Mouse (Mus musculus): ENCODE measurements around the gene Gm27029.
"Not testable (repeated sequence)": the region's sequence is repeated elsewhere in the genome, so short reads cannot be mapped to it uniquely, and the experiment has no call there.

The Gm27029 gene

DNA sequence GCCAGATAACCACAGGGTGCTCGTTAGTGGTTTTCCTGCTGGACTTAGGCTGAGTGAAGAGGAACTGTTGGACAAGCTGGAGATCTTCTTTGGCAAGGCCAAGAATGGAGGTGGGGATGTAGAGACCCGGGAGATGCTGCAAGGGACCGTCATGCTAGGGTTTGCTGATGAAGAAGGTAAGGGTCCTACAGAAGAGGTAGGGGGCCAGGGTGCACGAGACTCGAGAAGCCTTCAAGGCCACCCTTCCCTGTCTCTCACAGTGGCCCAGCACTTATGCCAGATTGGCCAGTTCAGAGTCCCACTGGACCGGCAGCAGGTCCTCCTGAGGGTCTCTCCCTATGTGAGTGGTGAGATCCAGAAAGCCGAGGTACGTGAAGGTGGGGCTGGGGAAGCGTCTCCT is 33.0 kb upstream of the Gm27029 start:
- DNase-seq (ENCODE audit: low read depth in 1 of 2, low spot score in 2 of 2): no peak

DNA sequence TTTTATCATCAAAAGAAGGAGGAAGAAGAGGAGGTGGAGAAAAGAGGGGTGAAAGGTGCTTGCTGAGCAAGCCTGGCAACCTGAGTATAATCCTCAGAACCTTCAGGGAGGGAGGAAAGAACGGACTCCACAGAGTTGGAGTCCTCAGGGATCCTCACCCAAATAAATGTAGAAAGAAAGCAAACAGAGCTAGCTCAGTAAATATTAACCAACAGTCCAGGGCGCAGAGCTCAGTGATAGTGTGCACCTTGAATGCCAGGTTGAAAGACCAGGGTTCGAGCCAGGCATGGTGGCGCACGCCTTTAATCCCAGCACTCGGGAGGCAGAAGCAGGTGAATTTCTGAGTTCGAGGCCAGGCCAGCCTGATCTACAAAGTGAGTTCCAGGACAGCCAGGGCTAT is 31.0 kb upstream of the Gm27029 start:
- no peak for DNase-seq (ENCODE audit: low read depth in 1 of 2, low spot score in 2 of 2)

DNA sequence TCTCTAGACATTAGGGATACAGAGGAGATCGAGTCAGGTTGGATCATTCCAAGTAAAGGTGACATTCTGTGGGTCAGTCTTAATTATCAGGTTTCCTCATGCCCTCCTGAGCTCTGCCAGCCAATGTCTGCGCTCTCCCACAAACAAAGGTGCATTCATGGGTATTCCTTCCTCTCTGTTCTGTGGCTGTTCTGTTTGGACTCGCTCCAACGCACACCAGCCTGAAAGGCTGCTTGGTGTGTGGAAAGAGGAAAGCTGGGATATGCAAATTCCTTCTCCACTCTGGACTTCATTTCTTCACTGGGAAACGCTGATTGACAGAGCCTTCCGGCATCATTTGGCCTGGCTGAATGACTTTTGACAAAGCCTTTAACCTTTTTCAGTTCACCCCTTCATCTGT is 30.1 kb upstream of the Gm27029 start:
- no peak for DNase-seq (ENCODE audit: low read depth in 1 of 2, low spot score in 2 of 2)

DNA sequence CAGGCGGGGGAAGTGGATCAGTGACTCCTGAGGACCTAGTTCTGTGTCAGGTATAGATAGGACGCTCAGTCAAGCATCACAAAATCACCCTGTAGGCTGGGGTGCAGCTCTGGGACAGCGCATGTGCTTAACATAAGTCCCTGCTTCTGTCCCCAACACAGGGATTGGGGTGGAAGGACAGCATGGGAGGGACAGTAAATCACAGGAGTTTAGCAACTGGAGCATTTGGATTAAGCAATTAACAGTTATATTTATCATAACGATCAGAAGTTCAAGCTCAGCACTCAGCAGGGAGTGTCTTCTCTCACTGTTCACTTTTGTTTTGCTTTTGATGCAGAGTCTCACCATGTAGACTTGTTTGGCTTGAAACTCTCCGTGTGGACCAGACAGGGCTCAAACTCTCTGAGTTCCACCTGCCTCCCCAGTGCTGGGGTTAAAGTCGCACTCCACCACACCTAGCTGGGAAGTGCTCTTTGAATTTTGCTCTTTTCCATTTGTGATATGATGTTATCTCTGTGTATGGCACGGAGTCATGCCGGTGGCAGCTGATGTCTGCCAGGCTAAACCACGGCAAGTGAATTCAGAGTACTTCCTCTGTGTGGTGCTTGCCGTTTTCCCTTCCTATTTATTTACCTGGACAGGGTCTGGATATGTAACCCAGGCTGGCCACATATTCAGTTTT is 27.6 kb upstream of the Gm27029 start:
- no peak for DNase-seq (ENCODE audit: low read depth in 1 of 2, low spot score in 2 of 2)

DNA sequence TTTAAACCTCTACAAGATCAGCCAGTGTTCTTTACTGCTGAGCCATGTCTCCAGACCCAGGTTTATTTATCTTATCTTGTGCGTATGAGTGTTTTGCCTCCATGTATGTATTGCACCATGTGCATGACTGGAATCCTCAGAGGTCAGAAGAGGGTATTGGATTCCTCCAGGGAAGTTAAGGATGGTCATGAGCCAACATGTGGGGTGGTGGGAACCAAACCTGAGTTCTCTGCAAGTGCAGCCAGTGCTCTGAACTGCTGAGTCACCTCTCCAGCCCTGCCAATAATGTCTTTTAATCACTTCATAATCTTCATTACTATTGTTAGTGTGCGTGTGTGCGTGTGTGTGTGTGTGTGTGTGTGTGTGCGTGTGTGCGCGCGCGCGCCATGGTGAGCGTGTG is 26.9 kb upstream of the Gm27029 start:
- no peak for DNase-seq (ENCODE audit: low read depth in 1 of 2, low spot score in 2 of 2)

DNA sequence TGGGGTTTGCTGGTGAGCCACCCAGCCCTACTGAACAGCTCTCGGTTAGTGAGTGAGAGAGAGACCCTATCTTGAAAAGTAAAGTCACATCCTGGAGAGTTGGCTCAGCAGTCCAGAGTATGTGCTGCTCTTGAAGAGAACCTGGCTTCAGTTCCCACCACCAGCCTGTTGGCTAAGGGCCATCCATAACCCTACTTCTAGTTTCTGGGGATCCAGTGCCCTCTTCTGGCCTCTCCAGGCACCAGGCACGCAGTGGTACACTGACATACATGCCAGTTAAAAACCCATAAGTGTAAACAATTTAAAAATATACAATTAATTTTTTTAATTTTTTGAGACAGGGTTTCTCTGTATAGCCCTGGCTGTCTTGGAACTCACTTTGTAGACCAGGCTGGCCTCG is 25.8 kb upstream of the Gm27029 start:
- no peak for DNase-seq (ENCODE audit: low read depth in 1 of 2, low spot score in 2 of 2)

DNA sequence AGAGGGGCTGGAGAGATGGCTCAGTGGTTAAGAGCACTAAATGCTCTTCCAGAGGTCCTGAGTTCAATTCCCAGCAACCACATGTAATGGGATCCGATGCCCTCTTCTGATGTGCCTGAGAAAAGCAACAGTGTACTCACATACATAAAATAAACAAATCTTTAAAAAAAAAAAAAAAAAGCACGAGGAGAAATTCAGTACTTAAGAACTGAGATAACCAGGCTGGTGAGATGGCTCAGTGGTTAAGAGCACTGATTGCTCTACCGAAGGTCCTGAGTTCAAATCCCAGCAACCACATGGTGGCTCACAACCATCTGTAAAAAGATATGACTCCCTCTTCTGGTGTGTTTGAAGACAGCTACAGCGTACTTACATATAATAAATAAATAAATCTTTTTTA is 25.0 kb upstream of the Gm27029 start:
- not testable (repeated sequence) for DNase-seq (ENCODE audit: low read depth in 1 of 2, low spot score in 2 of 2)

DNA sequence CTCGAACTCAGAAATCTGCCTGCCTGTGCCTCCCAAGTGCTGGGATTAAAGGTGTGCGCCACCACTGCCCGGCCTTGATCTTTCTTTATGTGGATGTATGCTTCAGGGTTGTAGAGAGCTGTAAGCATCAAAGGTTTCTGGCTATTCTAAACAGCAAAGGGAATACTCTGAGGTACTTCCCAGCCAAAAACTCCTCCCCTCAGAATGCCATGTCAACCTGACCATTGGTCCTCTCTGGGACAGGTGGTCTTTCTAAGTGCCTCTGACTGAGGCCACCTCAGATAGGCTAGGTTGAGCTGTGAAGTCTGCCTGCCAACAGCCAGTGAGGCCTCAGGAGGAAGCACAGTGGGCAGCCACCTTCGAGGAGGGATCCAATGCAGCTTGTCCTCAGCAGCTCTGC is 24.3 kb upstream of the Gm27029 start:
- DNase-seq (ENCODE audit: low read depth in 1 of 2, low spot score in 2 of 2): no peak

DNA sequence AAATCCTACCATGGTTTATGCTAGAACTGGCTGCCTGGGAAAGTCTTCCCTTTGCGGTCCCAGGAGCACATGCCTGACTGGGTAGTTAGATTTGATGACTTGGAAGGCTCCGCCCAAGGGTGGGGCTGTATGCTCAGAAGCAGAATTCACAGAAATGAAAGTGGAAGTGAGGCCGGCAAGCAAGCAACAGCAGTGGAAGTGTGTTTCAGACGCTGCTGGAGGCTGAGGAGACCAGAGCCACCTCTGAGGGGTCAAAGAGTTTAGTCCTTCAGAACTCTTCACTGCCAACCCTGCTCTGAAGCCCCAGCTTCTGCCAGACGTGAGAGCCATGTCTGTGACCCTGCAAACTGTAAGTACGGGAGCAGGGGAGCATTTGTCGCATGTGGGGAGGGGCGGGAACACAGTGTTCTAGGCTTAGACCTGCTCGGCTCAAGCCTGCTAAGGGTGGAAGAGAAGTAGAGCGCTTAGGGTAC is 23.7 kb upstream of the Gm27029 start, which contains the start of gene Ifi35:
Ifi35 (plus strand) TSS at position 134 of the 473 bp plus-strand sequence.
- peak in 1 of 2 experiments; percentile 65 for DNase-seq (ENCODE audit: low read depth in 1 of 2, low spot score in 2 of 2)

DNA sequence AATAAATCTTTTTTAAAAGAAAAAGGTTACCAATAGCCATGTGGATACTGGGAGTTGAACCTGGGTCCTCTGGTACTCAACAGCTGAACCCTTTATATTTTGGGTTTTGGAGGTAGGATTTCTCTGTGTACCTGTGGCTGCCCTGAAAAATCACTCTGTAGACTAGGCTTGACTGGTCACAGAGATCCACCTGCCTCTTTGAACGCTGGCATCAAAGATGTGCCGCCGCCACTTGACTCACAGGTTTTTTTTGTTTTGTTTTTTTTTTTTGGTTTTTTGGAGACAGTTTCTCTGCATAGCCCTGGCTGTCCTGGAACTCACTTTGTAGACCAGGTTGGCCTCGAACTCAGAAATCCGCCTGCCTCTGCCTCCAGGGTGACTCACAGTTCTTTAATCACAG is 23.2 kb upstream of the Gm27029 start:
- no peak for DNase-seq (ENCODE audit: low read depth in 1 of 2, low spot score in 2 of 2)

DNA sequence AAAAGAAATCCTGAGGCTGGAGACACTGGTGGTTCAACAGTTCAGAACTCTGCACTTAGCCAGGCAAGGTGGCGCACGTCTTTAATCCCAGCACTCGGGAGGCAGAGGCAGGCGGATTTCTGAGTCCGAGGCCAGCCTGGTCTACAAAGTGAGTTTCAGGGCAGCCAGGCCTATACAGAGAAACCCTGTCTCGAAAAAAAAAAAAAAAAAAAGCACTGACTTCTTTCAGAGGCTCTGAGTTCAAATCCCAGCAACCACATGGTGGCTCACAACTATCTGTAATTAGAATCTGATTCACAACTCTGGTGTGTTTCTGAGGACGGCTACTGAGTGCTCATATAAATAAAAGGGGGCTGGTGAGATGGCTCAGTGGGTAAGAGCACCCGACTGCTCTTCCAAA is 22.3 kb upstream of the Gm27029 start:
- not testable (repeated sequence) for DNase-seq (ENCODE audit: low read depth in 1 of 2, low spot score in 2 of 2)

DNA sequence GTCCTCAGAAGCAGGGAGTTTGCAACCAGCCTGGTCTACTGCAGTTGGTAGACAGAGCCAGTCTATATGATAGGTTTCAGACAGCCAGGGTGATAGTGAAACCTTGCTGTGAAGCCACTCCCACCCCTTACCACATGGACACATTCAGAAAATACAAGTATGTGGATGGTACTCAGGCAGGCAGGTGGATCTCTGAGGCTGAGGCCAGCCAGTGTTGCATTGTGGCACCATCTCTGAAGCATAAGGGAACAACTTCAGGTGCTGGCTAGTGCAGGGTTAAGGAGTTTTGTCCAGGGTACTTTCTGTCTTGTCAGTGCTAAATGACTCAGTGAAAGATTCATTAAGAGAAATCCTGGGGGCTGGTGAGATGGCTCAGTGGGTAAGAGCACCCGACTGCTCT is 21.7 kb upstream of the Gm27029 start:
- DNase-seq (ENCODE audit: low read depth in 1 of 2, low spot score in 2 of 2): no peak

DNA sequence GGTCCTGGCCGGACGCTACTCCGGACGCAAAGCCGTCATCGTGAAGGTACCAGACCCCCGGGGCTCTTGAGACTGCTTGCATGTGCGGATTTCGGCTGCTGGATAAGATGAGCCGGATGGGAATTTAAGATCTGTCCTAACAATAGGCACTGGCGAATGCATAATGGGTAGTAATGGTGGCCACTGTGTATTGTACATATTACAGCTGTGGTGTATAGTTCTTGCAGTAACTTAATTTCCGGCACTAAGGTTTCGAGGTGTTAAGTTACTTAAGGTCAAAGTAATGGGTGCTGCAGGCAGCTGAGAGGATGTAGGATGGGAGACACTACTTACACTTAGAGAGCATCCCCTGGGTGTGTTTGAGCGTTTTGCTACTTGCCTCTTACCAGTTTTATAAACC is 18.2 kb upstream of the Gm27029 start:
- no peak for DNase-seq (ENCODE audit: low read depth in 1 of 2, low spot score in 2 of 2)

DNA sequence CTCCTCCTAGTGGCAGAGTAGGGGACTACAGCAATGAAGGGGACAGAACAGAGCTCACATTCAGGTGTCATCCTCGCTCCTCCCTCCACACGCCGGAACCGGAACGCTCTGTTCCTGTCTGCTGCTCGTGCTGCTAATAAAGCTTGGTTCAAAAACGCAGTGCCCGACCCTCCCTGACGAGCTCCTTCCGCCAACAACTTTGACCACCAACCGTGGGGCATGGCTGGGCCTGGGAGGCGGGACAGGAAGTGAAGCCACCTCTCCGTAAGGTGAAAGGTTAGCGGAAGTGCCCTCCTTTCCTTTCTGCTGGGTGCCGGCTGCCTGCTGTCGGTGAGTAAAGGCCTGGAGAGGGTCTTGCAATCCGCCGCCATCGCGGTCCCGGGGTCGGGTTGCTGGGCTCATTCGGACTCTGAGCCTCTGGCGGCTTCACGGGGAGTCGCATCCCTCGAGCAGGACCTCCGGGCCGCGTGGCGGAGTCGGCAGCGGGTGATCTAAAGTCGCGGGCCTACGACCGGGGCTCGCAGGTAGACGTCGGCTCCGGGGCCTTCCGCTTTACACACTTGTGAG is 17.6 kb upstream of the Gm27029 start, which contains the start of gene Rpl27:
Rpl27 (plus strand) TSS at position 172 of the 567 bp plus-strand sequence.
- peak; percentile 93 to 96 for DNase-seq (ENCODE audit: low read depth in 1 of 2, low spot score in 2 of 2)

DNA sequence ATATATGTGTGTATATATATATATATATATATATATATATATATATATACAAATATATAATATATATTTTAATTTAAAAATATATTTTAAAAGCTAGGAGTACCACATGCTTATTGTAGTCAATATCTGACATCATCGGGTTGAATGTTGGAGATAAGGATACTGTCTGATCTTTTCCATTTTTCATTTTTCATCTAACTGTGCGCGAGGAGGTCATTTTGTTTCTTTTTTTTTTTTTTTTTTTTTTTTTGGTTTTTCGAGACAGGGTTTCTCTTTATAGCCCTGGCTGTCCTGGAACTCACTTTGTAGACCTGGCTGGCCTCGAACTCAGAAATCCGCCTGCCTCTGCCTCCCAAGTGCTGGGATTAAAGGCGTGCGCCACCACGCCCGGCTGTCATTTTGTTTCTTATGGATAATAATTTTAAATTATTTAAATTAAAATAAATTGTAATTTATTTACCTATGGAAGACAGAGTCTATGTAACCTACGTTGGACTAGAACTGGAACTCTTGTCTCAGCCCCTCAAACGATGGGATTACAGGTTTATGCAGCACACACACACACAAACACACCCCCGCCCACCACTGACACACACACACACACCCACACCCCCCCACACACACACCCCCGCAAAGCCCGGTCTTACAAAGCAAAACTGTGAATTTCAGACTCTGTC is 17.0 kb upstream of the Gm27029 start:
- DNase-seq (ENCODE audit: low read depth in 1 of 2, low spot score in 2 of 2): not testable (repeated sequence)

DNA sequence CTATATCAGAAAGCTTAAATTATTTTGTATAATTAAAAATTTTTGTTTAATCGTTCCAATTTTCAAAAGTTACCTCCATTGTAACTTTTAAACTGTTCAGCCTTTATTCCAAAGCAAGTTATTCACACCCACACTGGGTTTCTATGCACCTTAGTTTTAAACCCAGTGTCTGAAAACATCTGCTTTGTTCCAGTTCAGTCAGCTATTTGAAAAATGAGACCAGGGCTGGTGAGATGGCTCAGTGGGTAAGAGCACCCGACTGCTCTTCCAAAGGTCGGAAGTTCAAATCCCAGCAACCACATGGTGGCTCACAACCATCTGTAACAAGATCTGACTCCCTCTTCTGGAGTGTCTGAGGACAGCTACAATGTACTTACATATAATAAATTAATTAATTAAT is 13.4 kb upstream of the Gm27029 start:
- DNase-seq (ENCODE audit: low read depth in 1 of 2, low spot score in 2 of 2): not testable (repeated sequence)

DNA sequence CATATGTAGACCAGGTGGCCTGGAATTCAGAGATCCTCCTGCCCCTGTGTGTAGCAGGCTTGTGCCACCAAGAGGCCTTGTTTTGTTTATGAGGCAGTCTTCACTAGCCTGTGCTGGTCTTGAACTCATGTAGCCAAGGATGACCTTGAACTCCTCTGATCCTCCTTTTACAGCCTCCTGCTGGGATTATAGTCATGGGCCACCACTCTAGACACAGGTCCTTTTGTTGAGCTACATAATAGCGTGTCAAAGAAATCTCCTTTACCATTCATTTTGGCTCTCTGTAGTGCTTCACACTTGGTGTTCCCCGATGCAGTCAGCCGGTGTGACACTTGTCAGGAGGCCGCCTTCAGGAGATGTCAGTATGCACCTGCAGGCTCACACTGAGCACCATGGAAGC is 12.3 kb upstream of the Gm27029 start:
- DNase-seq (ENCODE audit: low read depth in 1 of 2, low spot score in 2 of 2): no peak

DNA sequence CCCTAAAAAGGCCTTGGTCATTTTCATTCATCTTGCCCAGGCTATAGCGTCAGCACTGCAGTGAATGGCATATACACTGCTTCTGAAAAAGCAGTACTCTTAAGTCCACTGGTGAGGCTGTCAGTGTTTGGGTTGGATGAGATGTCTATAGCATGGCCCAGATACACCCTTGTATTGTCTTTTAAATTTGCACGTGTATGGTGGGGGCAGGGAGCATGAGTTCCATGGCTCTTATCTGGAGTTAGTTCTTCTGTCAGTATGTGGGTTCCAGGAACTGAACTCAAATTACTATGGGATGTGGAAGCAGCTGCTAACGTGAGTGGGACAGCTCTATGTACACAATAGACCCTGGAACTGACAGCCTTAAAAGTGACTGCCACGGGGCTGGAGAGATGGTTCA is 11.2 kb upstream of the Gm27029 start:
- no peak for DNase-seq (ENCODE audit: low read depth in 1 of 2, low spot score in 2 of 2)

DNA sequence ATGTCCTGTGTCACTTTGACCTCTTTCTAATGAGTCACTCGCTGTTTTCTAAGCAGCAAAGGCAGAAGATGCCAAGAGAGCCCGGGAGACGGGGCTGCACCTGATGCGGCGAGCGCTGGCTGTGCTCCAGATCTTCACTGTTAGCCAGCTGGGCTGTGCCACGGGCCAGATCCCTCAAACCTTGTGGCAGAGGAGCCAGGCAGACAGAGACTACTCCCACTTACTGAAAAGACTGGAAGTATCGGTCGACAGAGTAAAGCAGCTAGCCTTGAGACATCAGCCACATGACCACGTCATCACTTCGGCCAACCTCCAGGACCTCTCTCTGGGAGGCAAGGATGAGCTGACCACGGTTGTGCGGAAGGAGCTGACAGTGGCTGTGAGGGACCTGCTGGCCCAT is 8.8 kb upstream of the Gm27029 start:
- DNase-seq (ENCODE audit: low read depth in 1 of 2, low spot score in 2 of 2): no peak

DNA sequence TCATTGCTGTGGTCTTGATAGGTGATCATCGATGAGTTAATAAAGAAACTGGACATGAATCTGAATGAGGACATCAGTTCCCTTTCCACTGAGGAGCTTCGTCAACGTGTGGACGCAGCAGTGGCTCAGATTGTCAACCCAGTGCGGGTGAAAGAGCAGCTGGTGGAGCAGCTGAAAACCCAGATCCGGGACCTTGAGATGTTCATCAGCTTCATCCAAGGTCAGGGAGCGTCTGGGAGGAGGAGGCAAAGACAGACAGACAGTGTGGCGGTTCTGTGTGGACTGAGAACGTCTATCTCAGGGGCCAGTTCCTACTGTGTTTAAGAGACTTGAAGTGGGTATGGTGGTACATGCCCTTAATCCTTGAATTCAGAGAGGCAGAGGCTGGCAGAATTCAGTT is 6.7 kb upstream of the Gm27029 start:
- DNase-seq (ENCODE audit: low read depth in 1 of 2, low spot score in 2 of 2): no peak

DNA sequence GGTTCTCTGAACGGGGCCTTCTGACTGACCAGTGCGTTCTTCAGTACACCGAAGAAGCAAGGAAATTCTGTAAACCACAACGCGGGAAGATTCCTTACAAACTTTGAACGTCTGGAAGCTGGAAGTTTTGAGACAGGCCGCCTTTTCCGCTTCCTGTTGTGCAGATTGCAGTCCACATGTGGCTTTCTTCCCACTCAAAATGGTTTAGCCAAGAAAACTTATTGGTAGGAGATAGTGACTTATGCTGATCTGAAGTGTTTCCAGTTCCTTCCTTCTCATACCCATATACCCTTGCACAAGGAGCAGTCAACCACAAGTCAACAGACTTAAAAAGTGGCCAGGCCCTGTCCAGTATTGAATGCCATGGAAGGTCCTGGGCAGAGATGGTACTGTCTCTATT is 1.6 kb upstream of the Gm27029 start:
- DNase-seq (ENCODE audit: low read depth in 1 of 2, low spot score in 2 of 2): no peak
